Mouse (Mus musculus) bone marrow macrophage, adult 2 months (primary cell): ENCODE data around the gene Col5a1. TPM values are rescaled to one million over a fixed set of nuclear protein-coding genes. Genes with fewer than 3 reads are reported as not detected.

ENCODE experiments used
- H3K27ac ChIP-seq: 2 replicates; pipeline ENCODE4 v1.5.1; 2012; ENCODE audit warnings: low read depth, low read length; ENCODE audit not compliant: insufficient read depth
- H3K4me1 ChIP-seq: 2 replicates; pipeline ENCODE4 v1.6.1; 2012; ENCODE audit warnings: low read length; ENCODE audit not compliant: control insufficient read depth, insufficient read depth
- H3K4me3 ChIP-seq: 2 replicates; pipeline ENCODE4 v1.5.1; 2012; ENCODE audit warnings: mild to moderate bottlenecking, low read length, moderate library complexity; ENCODE audit not compliant: insufficient read depth
- CTCF ChIP-seq: IDR thresholded peaks from 2 replicates; pipeline ENCODE4 v1.5.1; 2012; ENCODE audit warnings: low read depth, mild to moderate bottlenecking, low read length, moderate library complexity
- POLR2A ChIP-seq: IDR thresholded peaks from 2 replicates; pipeline ENCODE4 v1.6.1; 2012; ENCODE audit warnings: mild to moderate bottlenecking, low read depth, low read length, borderline replicate concordance
- polyA plus RNA-seq: library from polyadenylated mRNA; stranded (reverse); fragments of >200 nt; gene quantifications from 2 replicates; pipeline ENCODE4 v1.2.4, GENCODE M21; 2012; ENCODE audit not compliant: missing spikeins, insufficient read depth, insufficient read length

Gene Col5a1
- polyA plus RNA-seq, 1 experiment = 1.5 TPM

GRCm38 (mm10) chr2:27883276-27883675 is 2.9 kb upstream of the Col5a1 start:
- H3K4me1 ChIP-seq = no peaks in the 10 kb centered on the region
- no peak overlapping the region for H3K4me3 ChIP-seq
- TF ChIP-seq CTCF (no peak), POLR2A (no peak)
- H3K27ac ChIP-seq = no peak overlapping the region

- H3K27ac ChIP-seq = no peak overlapping the region
- no peak overlapping the region for H3K4me3 ChIP-seq
- TF ChIP-seq CTCF (no peak), POLR2A (no peak)
- no peaks in the 10 kb centered on the region for H3K4me1 ChIP-seq
These were observed 623 bp upstream of the Col5a1 start for GRCm38 (mm10) chr2:27885456-27886147.

- TF ChIP-seq POLR2A = no peak
- no peak for TF ChIP-seq CTCF
- Histone ChIP-seq H3K4me3 (no peak overlapping the region), H3K27ac (no peak overlapping the region)
These were observed 609 bp downstream of the Col5a1 start for GRCm38 (mm10) chr2:27886608-27887460.

GRCm38 (mm10) chr2:27887461-27888264 is 1.4 kb downstream of the Col5a1 start:
- Histone ChIP-seq H3K27ac (no peak overlapping the region), H3K4me1 (no peaks in the 10 kb centered on the region), H3K4me3 (no peak overlapping the region)
- TF ChIP-seq CTCF (no peak), POLR2A (no peak)

More at GRCm38 (mm10) chr2:27886608-27887460, 609 bp downstream of the Col5a1 start:
- H3K4me1 ChIP-seq = no peaks in the 10 kb centered on the region

GRCm38 (mm10) chr2:27888603-27889545 is 2.6 kb downstream of the Col5a1 start:
- no peak overlapping the region for H3K4me3 ChIP-seq
- no peak overlapping the region for H3K27ac ChIP-seq
- no peak for TF ChIP-seq POLR2A
- TF ChIP-seq CTCF = no peak
- H3K4me1 ChIP-seq = no peaks in the 10 kb centered on the region

DNA sequence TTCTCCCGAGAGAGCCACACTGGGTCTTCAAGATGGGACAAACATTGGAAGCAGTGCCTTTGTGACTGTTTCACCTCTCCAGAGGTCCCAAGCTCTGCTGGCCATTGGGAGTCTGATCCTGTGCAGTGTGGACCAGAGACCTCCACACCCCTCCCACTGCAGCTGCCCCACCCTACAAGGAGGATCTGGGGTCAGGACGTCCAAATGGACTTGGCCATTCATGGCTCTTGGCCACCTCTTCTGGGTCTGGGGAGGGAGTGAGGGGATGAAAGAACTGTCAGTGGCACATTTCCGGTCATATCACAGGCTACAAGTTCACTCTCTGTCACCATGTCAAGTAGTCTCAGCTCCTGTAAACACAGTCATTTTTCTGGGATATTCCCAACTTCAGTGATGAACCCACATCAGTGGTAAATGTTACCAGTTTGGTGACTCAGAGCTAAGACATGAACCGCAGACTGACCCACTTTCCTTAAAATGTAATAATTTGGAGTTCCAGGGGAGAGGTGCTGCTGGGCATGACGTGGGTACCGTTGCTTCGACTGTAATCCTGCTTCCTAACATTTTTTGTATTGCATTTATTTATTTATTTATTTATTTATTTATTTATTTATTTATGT is 5.8 kb downstream of the Col5a1 start:
- Histone ChIP-seq H3K4me3 (no peak overlapping the region), H3K4me1 (no peaks in the 10 kb centered on the region), H3K27ac (no peak overlapping the region)
- no peak for TF ChIP-seq POLR2A
- TF ChIP-seq CTCF = no peak

DNA sequence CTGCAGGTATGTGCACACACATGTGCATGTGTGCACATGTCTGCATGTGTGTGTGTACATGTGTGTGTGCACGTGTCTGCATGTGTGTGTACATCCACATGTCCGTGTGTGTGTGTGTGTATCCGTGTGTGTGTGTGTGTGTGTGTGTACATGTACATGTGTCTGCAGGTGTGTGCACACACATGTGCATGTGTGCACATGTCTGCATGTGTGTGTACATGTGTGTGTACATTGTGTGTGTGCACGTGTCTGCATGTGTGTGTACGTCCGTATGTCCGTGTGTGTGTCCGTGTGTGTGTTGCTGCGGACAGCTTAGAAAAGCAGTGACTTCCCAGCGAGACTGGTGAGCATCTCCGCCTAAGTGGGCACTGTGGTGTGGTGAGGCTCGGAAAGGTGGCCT is 6.8 kb downstream of the Col5a1 start:
- H3K4me1 ChIP-seq = no peaks in the 10 kb centered on the region
- no peak for TF ChIP-seq CTCF
- no peak for TF ChIP-seq POLR2A
- H3K4me3 ChIP-seq = no peak overlapping the region
- no peak overlapping the region for H3K27ac ChIP-seq

DNA sequence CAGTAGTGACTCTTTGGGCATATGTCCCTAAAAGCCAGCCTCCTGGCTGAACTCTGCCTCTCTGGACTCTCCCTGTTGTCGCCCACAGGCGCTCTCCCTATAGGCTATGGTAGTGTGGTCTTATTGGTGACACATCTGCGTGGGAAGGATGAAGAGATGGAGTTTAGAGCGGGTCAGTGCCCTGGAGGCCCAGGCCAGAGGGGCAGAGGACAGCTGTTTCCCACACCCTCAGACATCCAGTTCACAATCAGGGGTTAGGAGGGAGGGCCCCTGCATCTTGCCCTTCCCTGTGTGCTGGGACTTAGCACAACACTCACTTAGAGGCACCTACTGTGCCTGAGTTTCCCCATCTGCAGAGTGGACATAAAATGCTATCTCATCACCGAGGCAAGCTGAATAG is 8.8 kb downstream of the Col5a1 start:
- no peak overlapping the region for H3K27ac ChIP-seq
- TF ChIP-seq CTCF (no peak), POLR2A (no peak)
- no peak overlapping the region for H3K4me3 ChIP-seq
- H3K4me1 ChIP-seq = no peaks in the 10 kb centered on the region

DNA sequence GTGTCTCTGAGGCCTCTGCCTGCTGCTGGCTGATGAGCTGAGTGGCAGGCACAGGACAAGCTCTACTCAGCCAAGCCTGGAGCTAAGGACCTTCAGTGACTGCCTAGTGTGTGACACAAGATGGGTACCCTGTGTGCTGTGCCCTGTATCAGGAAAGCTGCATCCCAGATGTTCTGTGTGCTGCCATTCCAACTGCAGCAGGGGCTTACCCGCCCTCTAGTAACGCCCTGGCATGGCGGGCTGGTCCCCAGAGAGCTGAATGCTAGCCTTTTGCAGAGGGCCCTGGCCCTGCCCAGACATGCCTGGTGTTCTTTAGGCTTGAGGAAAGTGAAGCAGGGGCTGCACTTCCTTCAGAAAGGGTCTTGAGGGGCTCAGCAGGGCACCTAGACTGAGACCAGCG is 9.4 kb downstream of the Col5a1 start:
- Histone ChIP-seq H3K4me1 (no peaks in the 10 kb centered on the region), H3K4me3 (no peak overlapping the region), H3K27ac (no peak overlapping the region)
- TF ChIP-seq CTCF (no peak), POLR2A (no peak)
